Mouse (Mus musculus) skeletal muscle tissue, adult 2 months (tissue): ENCODE data around the gene Trim2.

Source experiments
- DNase-seq: peaks from one replicate; pipeline ENCODE4 v3.0.0-alpha.2; 2012; ENCODE audit warnings: low read depth, low spot score

The Trim2 gene

GRCm38 (mm10) chr3:84258518-84259031 is 48.1 kb downstream of the Trim2 start:
- no peak for DNase-seq

GRCm38 (mm10) chr3:84257989-84258517 is 48.6 kb downstream of the Trim2 start:
- no peak for DNase-seq

- no peak for DNase-seq
These were observed 52.2 kb downstream of the Trim2 start for GRCm38 (mm10) chr3:84254520-84254878.

- no peak for DNase-seq
These were observed 52.8 kb downstream of the Trim2 start for GRCm38 (mm10) chr3:84253655-84254519.

GRCm38 (mm10) chr3:84252776-84253654 is 53.7 kb downstream of the Trim2 start:
- DNase-seq, result no peak

- no peak for DNase-seq
These were observed 55.0 kb downstream of the Trim2 start for GRCm38 (mm10) chr3:84251721-84252120.

- DNase-seq, result no peak
These were observed 56.4 kb downstream of the Trim2 start for GRCm38 (mm10) chr3:84250275-84250674.

GRCm38 (mm10) chr3:84247789-84248188 is 58.9 kb downstream of the Trim2 start:
- DNase-seq, result no peak

- no peak for DNase-seq
These were observed 60.2 kb downstream of the Trim2 start for GRCm38 (mm10) chr3:84246421-84246861.

- no peak for DNase-seq
These were observed 63.6 kb downstream of the Trim2 start for GRCm38 (mm10) chr3:84243116-84243515.

GRCm38 (mm10) chr3:84242497-84242896 is 64.2 kb downstream of the Trim2 start:
- no peak for DNase-seq

GRCm38 (mm10) chr3:84241098-84241497 is 65.6 kb downstream of the Trim2 start:
- no peak for DNase-seq

- no peak for DNase-seq
These were observed 71.0 kb downstream of the Trim2 start for GRCm38 (mm10) chr3:84235420-84236304.

- no peak for DNase-seq
These were observed 72.1 kb downstream of the Trim2 start for GRCm38 (mm10) chr3:84234562-84234961.

- DNase-seq, result no peak
These were observed 72.8 kb downstream of the Trim2 start for GRCm38 (mm10) chr3:84233663-84234415.

GRCm38 (mm10) chr3:84232312-84232711 is 74.4 kb downstream of the Trim2 start:
- DNase-seq, result no peak

- DNase-seq, result no peak
These were observed 75.7 kb downstream of the Trim2 start for GRCm38 (mm10) chr3:84230988-84231387.

- DNase-seq, result no peak
These were observed 77.8 kb downstream of the Trim2 start for GRCm38 (mm10) chr3:84228911-84229310.

GRCm38 (mm10) chr3:84228203-84228870 is 78.3 kb downstream of the Trim2 start:
- DNase-seq, result peak; percentile 77

- no peak for DNase-seq
These were observed 79.0 kb downstream of the Trim2 start for GRCm38 (mm10) chr3:84227628-84228027.
